In genomic region chr7:118848796-118849195, GRCm38 (mm10) we compare ENCODE assay signal across 10 mouse cellular contexts. TPM values are rescaled to one million over a fixed set of nuclear protein-coding genes. Genes with fewer than 3 reads are reported as not detected.
DNase-seq lines count a peak whose midpoint lies in the region; ATAC-seq and TF ChIP-seq lines count a peak whose summit lies in the region.
"Had no signal": no experiment of that assay in that cellular context is flagged by ENCODE, and none has a peak within 500 bp of the region (broad histone marks: within the 10 kb centered on the region; RNA-seq: fewer than 3 reads in every experiment).

No protein-coding gene starts in this region.

- H3K9ac ChIP-seq in midbrain, embryonic 11.5 days (ENCODE audit: low read length), result no peak overlapping the region
- no peak overlapping the region for H3K9ac ChIP-seq in midbrain, embryonic 13.5 days (replicated peaks)
- H3K9ac ChIP-seq in heart, postnatal 0 days (replicated peaks; ENCODE audit: low read depth, low read length), result 0 out of 2 replicates have a peak overlapping the region, but pooled peaks have one; percentile 8
- no peak overlapping the region for H3K9ac ChIP-seq in hindbrain, embryonic 11.5 days (ENCODE audit: low read depth, low read length)
- no peak overlapping the region for H3K9ac ChIP-seq in forebrain, embryonic 15.5 days (replicated peaks)
- H3K9ac ChIP-seq: forebrain, embryonic 12.5 days had no signal

- 92% methylated on average over 10 of the region's 10 CpGs for WGBS in midbrain, embryonic 11.5 days
- 88% methylated on average over 10 of the region's 10 CpGs for WGBS in midbrain, embryonic 13.5 days
- 21% methylated on average over 10 of the region's 10 CpGs for WGBS in heart, postnatal 0 days
- 87% methylated on average over 10 of the region's 10 CpGs for WGBS in hindbrain, embryonic 11.5 days
- 86% methylated on average over 10 of the region's 10 CpGs for WGBS in forebrain, embryonic 15.5 days

- no peak for TF ChIP-seq CTCF in heart, postnatal 0 days (IDR thresholded peaks at IDR 0.05; ENCODE audit: low read depth)

- ATAC-seq in midbrain, embryonic 11.5 days (ENCODE audit: low FRiP score), result no peak
- ATAC-seq in midbrain, embryonic 13.5 days, result no peak
- peak; percentile 81 for ATAC-seq in heart, postnatal 0 days (ENCODE audit: insufficient read depth, low read depth)
- no peak for ATAC-seq in hindbrain, embryonic 11.5 days (ENCODE audit: low FRiP score)
- ATAC-seq in forebrain, embryonic 15.5 days (replicated peaks), result no peak

- H3K27me3 ChIP-seq in midbrain, embryonic 11.5 days (ENCODE audit: control insufficient read depth, insufficient read depth, low read length), result no peaks in the 10 kb centered on the region
- H3K27me3 ChIP-seq in midbrain, embryonic 13.5 days, result no peaks in the 10 kb centered on the region
- H3K27me3 ChIP-seq in heart, postnatal 0 days (ENCODE audit: control insufficient read depth, insufficient read depth, low read length), result no peaks in the 10 kb centered on the region
- H3K27me3 ChIP-seq in hindbrain, embryonic 11.5 days (ENCODE audit: control insufficient read depth, insufficient read depth, low read length), result no peaks in the 10 kb centered on the region
- H3K27me3 ChIP-seq in forebrain, embryonic 15.5 days, result no peaks in the 10 kb centered on the region
- H3K27me3 ChIP-seq: forebrain, embryonic 12.5 days had no signal

- DNase-seq in midbrain, embryonic 11.5 days (ENCODE audit: low spot score, missing footprints), result peak; percentile 68
- peak; percentile 39 for DNase-seq in heart, postnatal 0 days (ENCODE audit: low spot score)
- DNase-seq in lung, adult 18-20 months, result peak; percentile 76 to 81
- DNase-seq in urinary bladder, postnatal 25 days (ENCODE audit: low spot score), result peak; percentile 51
- no peak for DNase-seq in hindbrain, embryonic 11.5 days (ENCODE audit: low spot score)
- DNase-seq in right cerebral cortex, adult 18-20 months, result no peak

- no peak overlapping the region for H3K4me2 ChIP-seq in midbrain, embryonic 11.5 days
- no peak overlapping the region for H3K4me2 ChIP-seq in midbrain, embryonic 13.5 days (replicated peaks)
- no peak overlapping the region for H3K4me2 ChIP-seq in heart, postnatal 0 days (ENCODE audit: low read depth, low read length)
- H3K4me2 ChIP-seq in hindbrain, embryonic 11.5 days (replicated peaks; ENCODE audit: low read depth, low read length), result no peak overlapping the region
- no peak overlapping the region for H3K4me2 ChIP-seq in forebrain, embryonic 15.5 days (replicated peaks)
- H3K4me2 ChIP-seq: forebrain, embryonic 12.5 days had no signal

- no peaks in the 10 kb centered on the region for H3K9me3 ChIP-seq in midbrain, embryonic 11.5 days (ENCODE audit: control insufficient read depth, low read length)
- no peaks in the 10 kb centered on the region for H3K9me3 ChIP-seq in midbrain, embryonic 13.5 days
- H3K9me3 ChIP-seq in heart, postnatal 0 days (replicated peaks; ENCODE audit: control insufficient read depth, low read length), result no peaks in the 10 kb centered on the region
- no peaks in the 10 kb centered on the region for H3K9me3 ChIP-seq in hindbrain, embryonic 11.5 days (ENCODE audit: control insufficient read depth, low read length)
- no peaks in the 10 kb centered on the region for H3K9me3 ChIP-seq in forebrain, embryonic 15.5 days
- H3K9me3 ChIP-seq: forebrain, embryonic 12.5 days; G1E had no signal

- no peak overlapping the region for H3K27ac ChIP-seq in midbrain, embryonic 11.5 days (ENCODE audit: low read depth, low read length)
- H3K27ac ChIP-seq in midbrain, embryonic 13.5 days, result no peak overlapping the region
- H3K27ac ChIP-seq in heart, postnatal 0 days (ENCODE audit: low read depth), result peak overlapping the region; percentile 85
- H3K27ac ChIP-seq in hindbrain, embryonic 11.5 days (ENCODE audit: low read depth, low read length), result no peak overlapping the region
- no peak overlapping the region for H3K27ac ChIP-seq in forebrain, embryonic 15.5 days (replicated peaks)
- H3K27ac ChIP-seq: forebrain, embryonic 12.5 days had no signal

- no peaks in the 10 kb centered on the region for H3K4me1 ChIP-seq in midbrain, embryonic 11.5 days (ENCODE audit: control insufficient read depth, insufficient read depth, low read length)
- H3K4me1 ChIP-seq in midbrain, embryonic 13.5 days (replicated peaks), result peaks cover 7% of the 10 kb centered on the region
- H3K4me1 ChIP-seq in heart, postnatal 0 days (ENCODE audit: control insufficient read depth, insufficient read depth), result peaks cover 25% of the 10 kb centered on the region
- no peaks in the 10 kb centered on the region for H3K4me1 ChIP-seq in hindbrain, embryonic 11.5 days (replicated peaks; ENCODE audit: control insufficient read depth, insufficient read depth, low read length)
- peaks cover 6% of the 10 kb centered on the region; the same call in 1 of the 2 replicates for H3K4me1 ChIP-seq in forebrain, embryonic 15.5 days

- H3K36me3 ChIP-seq in midbrain, embryonic 11.5 days (ENCODE audit: control insufficient read depth, insufficient read depth, low read length), result peaks cover 49% of the 10 kb centered on the region
- peaks cover 94% of the 10 kb centered on the region for H3K36me3 ChIP-seq in midbrain, embryonic 13.5 days
- peaks cover 71% of the 10 kb centered on the region for H3K36me3 ChIP-seq in heart, postnatal 0 days (replicated peaks; ENCODE audit: control insufficient read depth, insufficient read depth, low read length)
- H3K36me3 ChIP-seq in hindbrain, embryonic 11.5 days (ENCODE audit: control insufficient read depth, insufficient read depth, low read length), result peaks cover 13% of the 10 kb centered on the region; the same call in 1 of the 2 replicates
- H3K36me3 ChIP-seq in forebrain, embryonic 15.5 days, result peaks cover 78% of the 10 kb centered on the region

- TF ChIP-seq EP300 in heart, postnatal 0 days (IDR thresholded peaks at IDR 0.05; ENCODE audit: low read depth), result 0 out of 2 replicates have a peak, but pooled peaks have one; percentile 46

- H3K4me3 ChIP-seq in midbrain, embryonic 11.5 days (ENCODE audit: low read depth, low read length), result no peak overlapping the region
- no peak overlapping the region for H3K4me3 ChIP-seq in midbrain, embryonic 13.5 days (replicated peaks)
- no peak overlapping the region for H3K4me3 ChIP-seq in heart, postnatal 0 days (ENCODE audit: low read depth, low read length)
- no peak overlapping the region for H3K4me3 ChIP-seq in hindbrain, embryonic 11.5 days (ENCODE audit: low read depth, low read length)
- no peak overlapping the region for H3K4me3 ChIP-seq in forebrain, embryonic 15.5 days
- H3K4me3 ChIP-seq: forebrain, embryonic 12.5 days had no signal

RNA-seq across cellular contexts. Expression of gene Iqck, which starts 6.8 kb away (rescaled TPM):
- polyA plus RNA-seq in midbrain, embryonic 11.5 days (2014; fragmentation: Nextera tagmentation; extraction: Ambion mirVana), result 3.1 and 3.2 TPM in 2 replicates
- polyA plus RNA-seq in midbrain, embryonic 13.5 days (2015; fragmentation: Nextera tagmentation; extraction: Ambion mirVana), result 3.5 and 4.1 TPM in 2 replicates
- 0.66 TPM in 1 of 2 replicates, not detected in the other for total RNA-seq in heart, postnatal 0 days (2014; rRNA removed; ENCODE audit: low replicate concordance)
- 0.67 and 0.84 TPM in 2 replicates for polyA plus RNA-seq in heart, postnatal 0 days (2015; fragmentation: Nextera tagmentation; extraction: Ambion mirVana)
- polyA plus RNA-seq in hindbrain, embryonic 11.5 days (2014; fragmentation: Nextera tagmentation; extraction: Ambion mirVana), result 4.0 and 4.3 TPM in 2 replicates
- polyA plus RNA-seq in forebrain, embryonic 15.5 days (2015; fragmentation: Nextera tagmentation; extraction: Ambion mirVana), result 2.7 and 3.4 TPM in 2 replicates

RNA-seq across cellular contexts. Expression of gene Knop1, which starts 7.3 kb away (rescaled TPM):
- polyA plus RNA-seq in midbrain, embryonic 11.5 days (2014; fragmentation: Nextera tagmentation; extraction: Ambion mirVana), result 109 and 118 TPM in 2 replicates
- 105 and 113 TPM in 2 replicates for polyA plus RNA-seq in midbrain, embryonic 13.5 days (2015; fragmentation: Nextera tagmentation; extraction: Ambion mirVana)
- 11.9 and 20.0 TPM in 2 replicates for total RNA-seq in heart, postnatal 0 days (2014; rRNA removed; ENCODE audit: low replicate concordance)
- polyA plus RNA-seq in heart, postnatal 0 days (2015; fragmentation: Nextera tagmentation; extraction: Ambion mirVana), result 39.4 and 40.3 TPM in 2 replicates
- polyA plus RNA-seq in hindbrain, embryonic 11.5 days (2014; fragmentation: Nextera tagmentation; extraction: Ambion mirVana), result 108 and 112 TPM in 2 replicates
- 82.9 and 92.4 TPM in 2 replicates for polyA plus RNA-seq in forebrain, embryonic 15.5 days (2015; fragmentation: Nextera tagmentation; extraction: Ambion mirVana)

Comparison
In these comparisons a context has a peak if more than half of its experiments do, and no peak if none do; other contexts are left out.
1. DNase-seq: peak in midbrain, embryonic 11.5 days (single experiment), heart, postnatal 0 days (single experiment), lung, adult 18-20 months (2 of 2) and urinary bladder, postnatal 25 days (single experiment); none in hindbrain, embryonic 11.5 days (single experiment) and right cerebral cortex, adult 18-20 months (single experiment).